Mouse (Mus musculus) megakaryocyte progenitor cell, adult 5-6 weeks (primary cell): Measurements from ENCODE around the gene Vsig2. TPM values are rescaled to one million over a fixed set of nuclear protein-coding genes. Genes with fewer than 3 reads are reported as not detected.

Experiments used
- ATAC-seq: replicated peaks from 2 replicates; pipeline ENCODE4 v1.8.0; 2016; ENCODE audit warnings: mild to moderate bottlenecking, moderate TSS enrichment, inconsistent platforms; ENCODE audit not compliant: poor library complexity
- total RNA-seq, 2 experiments: library from RNA; stranded (forward) in 1 of 2; stranded (reverse) in 1 of 2; fragments of 157-497, 149-512 nt in 1 of 2; fragments of 200-1000 nt in 1 of 2; gene quantifications; 2 replicates each; pipeline versions ENCODE4 v1.2.3 to v1.2.4; 2015 to 2017

Vsig2 gene
- total RNA-seq, 2 experiments from 2014 or later = not detected

- no peak for ATAC-seq
Observed at GRCm38 (mm10) chr9:37556366-37556765, 17.3 kb downstream of the Vsig2 start.

- ATAC-seq = peak; percentile 29; the same call in 1 of the 2 replicates
Observed at GRCm38 (mm10) chr9:37560617-37561016, 21.6 kb downstream of the Vsig2 start.

- ATAC-seq = no peak
Observed at GRCm38 (mm10) chr9:37563805-37564204, 24.8 kb downstream of the Vsig2 start.

- peak; percentile 62 for ATAC-seq
Observed at GRCm38 (mm10) chr9:37567019-37567418, 28.0 kb downstream of the Vsig2 start.

GRCm38 (mm10) chr9:37567454-37567853 is 28.4 kb downstream of the Vsig2 start:
- ATAC-seq = peak; percentile 34

GRCm38 (mm10) chr9:37567892-37568604 is 29.0 kb downstream of the Vsig2 start:
- ATAC-seq = peak; percentile 29

- ATAC-seq = no peak
Observed at GRCm38 (mm10) chr9:37568605-37569214, 29.7 kb downstream of the Vsig2 start.

- 0 out of 2 replicates have a peak, but pooled peaks have one; percentile 7 for ATAC-seq
Observed at GRCm38 (mm10) chr9:37569231-37569835, 30.3 kb downstream of the Vsig2 start.

GRCm38 (mm10) chr9:37572204-37572876 is 33.3 kb downstream of the Vsig2 start:
- ATAC-seq = peak; percentile 4; the same call in 1 of the 2 replicates

GRCm38 (mm10) chr9:37576436-37576930 is 37.4 kb downstream of the Vsig2 start:
- peak; percentile 86 for ATAC-seq

- no peak for ATAC-seq
Observed at GRCm38 (mm10) chr9:37583594-37583993, 44.5 kb downstream of the Vsig2 start.

GRCm38 (mm10) chr9:37586718-37587117 is 47.7 kb downstream of the Vsig2 start:
- ATAC-seq = no peak

GRCm38 (mm10) chr9:37590381-37590780 is 51.3 kb downstream of the Vsig2 start:
- ATAC-seq = peak; percentile 24; the same call in 1 of the 2 replicates

GRCm38 (mm10) chr9:37592025-37592424 is 53.0 kb downstream of the Vsig2 start:
- peak; percentile 68 for ATAC-seq

GRCm38 (mm10) chr9:37592633-37593032 is 53.6 kb downstream of the Vsig2 start:
- peak; percentile 36; the same call in 1 of the 2 replicates for ATAC-seq

- no peak for ATAC-seq
Observed at GRCm38 (mm10) chr9:37593690-37594089, 54.6 kb downstream of the Vsig2 start.

Other genes with a start within 250 kb of the Vsig2 start
- gene Ccdc15, start 190.8 kb upstream of the Vsig2 start, total RNA-seq (2015) = 15.9 and 20.4 TPM in 2 replicates
- 12.9 and 17.9 TPM in 2 replicates for gene Ccdc15, start 190.8 kb upstream of the Vsig2 start, total RNA-seq (2017)
- not detected in 2 replicates for gene Hepacam, start 171.9 kb upstream of the Vsig2 start, total RNA-seq (2015)
- gene Hepacam, start 171.9 kb upstream of the Vsig2 start, total RNA-seq (2017) = not detected in 2 replicates
- 0.17 and 0.86 TPM in 2 replicates for gene Robo4, start 137.4 kb upstream of the Vsig2 start, total RNA-seq (2015)
- 0.30 TPM in 1 of 2 replicates, not detected in the other for gene Robo4, start 137.4 kb upstream of the Vsig2 start, total RNA-seq (2017)
- gene Robo3, start 106.0 kb upstream of the Vsig2 start, total RNA-seq (2015) = 0.07 and 0.32 TPM in 2 replicates
- gene Robo3, start 106.0 kb upstream of the Vsig2 start, total RNA-seq (2017) = 0.10 TPM in 1 of 2 replicates, not detected in the other
- gene Msantd2, start 49.9 kb upstream of the Vsig2 start, total RNA-seq (2015) = 14.8 and 18.3 TPM in 2 replicates
- gene Msantd2, start 49.9 kb upstream of the Vsig2 start, total RNA-seq (2017) = 21.9 and 40.8 TPM in 2 replicates
- gene Esam, start 11.2 kb upstream of the Vsig2 start, total RNA-seq (2015) = 0.34 and 0.94 TPM in 2 replicates
- gene Esam, start 11.2 kb upstream of the Vsig2 start, total RNA-seq (2017) = 0.29 and 0.57 TPM in 2 replicates
- gene Nrgn, start 13.6 kb downstream of the Vsig2 start, total RNA-seq (2015) = 4.4 and 9.6 TPM in 2 replicates
- 0.54 and 3.5 TPM in 2 replicates for gene Nrgn, start 13.6 kb downstream of the Vsig2 start, total RNA-seq (2017)
- gene Siae, start 16.4 kb downstream of the Vsig2 start, total RNA-seq (2015) = 13.4 and 16.9 TPM in 2 replicates
- 9.4 and 11.8 TPM in 2 replicates for gene Siae, start 16.4 kb downstream of the Vsig2 start, total RNA-seq (2017)
- 2.9 and 6.7 TPM in 2 replicates for gene Spa17, start 74.5 kb downstream of the Vsig2 start, total RNA-seq (2015)
- 1.7 and 5.1 TPM in 2 replicates for gene Spa17, start 74.5 kb downstream of the Vsig2 start, total RNA-seq (2017)
- 35.0 and 38.1 TPM in 2 replicates for gene Tbrg1, start 118.1 kb downstream of the Vsig2 start, total RNA-seq (2015)
- gene Tbrg1, start 118.1 kb downstream of the Vsig2 start, total RNA-seq (2017) = 39.9 and 47.8 TPM in 2 replicates
- not detected in 2 replicates for gene Panx3, start 130.0 kb downstream of the Vsig2 start, total RNA-seq (2015)
- not detected in 2 replicates for gene Panx3, start 130.0 kb downstream of the Vsig2 start, total RNA-seq (2017)
- not detected in 2 replicates for gene Olfr160, start 177.0 kb downstream of the Vsig2 start, total RNA-seq (2015)
- not detected in 2 replicates for gene Olfr160, start 177.0 kb downstream of the Vsig2 start, total RNA-seq (2017)
- gene Olfr874, start 205.9 kb downstream of the Vsig2 start, total RNA-seq (2015) = not detected in 2 replicates
- not detected in 2 replicates for gene Olfr874, start 205.9 kb downstream of the Vsig2 start, total RNA-seq (2017)
- gene Olfr875, start 232.6 kb downstream of the Vsig2 start, total RNA-seq (2015) = not detected in 2 replicates
- not detected in 2 replicates for gene Olfr875, start 232.6 kb downstream of the Vsig2 start, total RNA-seq (2017)